Mouse (Mus musculus) liver, postnatal 0 days (tissue): Measurements from ENCODE around the gene Ier5.

ENCODE experiments used
- CTCF ChIP-seq: sonication (generic); IDR thresholded peaks from 2 replicates; pipeline ENCODE4 v1.5.1; 2016; ENCODE audit warnings: antibody characterized with exemption, low read depth
- EP300 ChIP-seq: IDR thresholded peaks from 2 replicates; pipeline ENCODE4 v1.6.1; 2016; ENCODE audit warnings: antibody characterized with exemption, low read depth, mild to moderate bottlenecking

DNA sequence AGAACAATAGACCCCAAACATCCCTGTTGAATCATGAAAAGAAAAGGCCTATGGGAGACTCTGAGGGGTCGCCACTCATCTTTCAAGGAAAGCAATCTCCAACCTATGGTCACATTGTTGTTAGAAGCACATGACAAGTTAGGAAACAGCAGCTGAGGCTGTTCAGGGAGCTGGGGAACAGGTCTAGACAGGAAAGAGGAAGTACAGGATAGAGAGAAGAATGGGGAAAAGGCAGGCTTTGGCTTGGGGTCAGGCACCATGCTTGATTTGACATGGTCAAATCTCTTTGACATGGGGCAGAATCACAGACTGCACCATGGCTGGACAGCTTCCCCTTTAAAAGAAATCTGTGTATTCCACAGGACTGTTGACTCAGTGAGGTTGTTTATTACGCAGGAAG, 47.8 kb upstream of the Ier5 start:
- TF ChIP-seq CTCF (no peak), EP300 (no peak)
